Mouse (Mus musculus) cerebellum, postnatal 10 days (tissue): ENCODE measurements around the gene Myl12a.

ENCODE experiments used
- DNase-seq, 2 experiments: peaks; one replicate each; pipeline ENCODE4 v3.0.0; 2021; ENCODE audit warnings: mixed read lengths in 2 of 2

Myl12a gene

DNA sequence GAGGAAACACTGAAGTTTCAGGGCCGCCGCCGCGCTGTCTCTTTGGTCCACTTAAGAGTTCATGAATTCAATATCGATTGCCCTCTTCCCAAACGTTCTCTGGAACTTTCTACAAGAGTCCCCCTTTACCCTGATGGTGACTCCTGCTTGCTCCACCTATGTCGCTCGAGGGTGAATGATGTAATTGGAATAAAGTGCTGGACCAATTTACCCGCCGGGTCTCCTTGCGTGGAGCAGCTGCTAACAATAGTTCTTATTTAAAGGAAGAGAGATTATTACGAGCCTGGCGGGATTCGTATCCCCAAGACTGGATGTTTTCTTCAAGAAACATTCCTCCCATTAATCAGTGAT, at the start of gene Myl12a:
Gene Myl12a (minus strand): TSS at position 135 of the 351 bp plus-strand sequence.
- no peak for DNase-seq

DNA sequence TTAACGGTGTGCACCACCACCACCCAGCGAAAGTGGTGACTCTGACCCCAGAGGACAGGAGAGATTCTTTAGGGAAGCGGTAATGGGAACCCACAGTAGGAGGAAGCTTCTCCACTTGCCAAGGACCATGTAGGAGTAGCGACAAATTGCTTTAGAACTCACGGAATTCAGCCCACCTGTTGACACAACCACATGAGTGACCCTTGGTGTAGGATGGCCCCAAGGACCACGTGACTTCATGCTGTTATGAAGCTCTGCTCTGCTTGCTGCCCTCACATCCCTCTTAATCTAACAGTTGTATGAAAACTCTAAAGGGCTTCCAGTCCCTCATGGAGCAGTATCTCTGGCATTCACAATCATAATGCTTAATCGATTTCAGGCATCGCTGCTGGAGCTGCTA, 46.6 kb upstream of the Myl12a start:
- DNase-seq, result no peak

DNA sequence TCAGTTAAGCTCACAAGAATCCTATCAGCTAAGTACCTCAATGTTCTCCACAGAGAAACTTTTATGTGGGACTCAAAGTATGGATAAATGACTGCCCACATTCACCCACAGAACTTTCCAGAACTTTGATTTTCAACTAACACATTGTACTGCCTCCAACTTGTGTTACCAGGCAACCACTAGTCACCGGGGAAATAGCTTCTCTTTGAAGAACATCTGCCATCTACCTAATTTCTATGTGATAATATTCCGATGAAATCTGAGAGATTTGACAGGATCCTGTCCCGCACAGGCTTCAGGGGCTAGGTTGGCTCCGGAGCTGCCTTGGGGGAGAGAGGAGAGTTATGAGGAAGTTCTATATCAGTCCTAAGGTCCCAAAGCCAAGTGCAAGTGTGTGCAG, 44.2 kb upstream of the Myl12a start:
- DNase-seq, result no peak

DNA sequence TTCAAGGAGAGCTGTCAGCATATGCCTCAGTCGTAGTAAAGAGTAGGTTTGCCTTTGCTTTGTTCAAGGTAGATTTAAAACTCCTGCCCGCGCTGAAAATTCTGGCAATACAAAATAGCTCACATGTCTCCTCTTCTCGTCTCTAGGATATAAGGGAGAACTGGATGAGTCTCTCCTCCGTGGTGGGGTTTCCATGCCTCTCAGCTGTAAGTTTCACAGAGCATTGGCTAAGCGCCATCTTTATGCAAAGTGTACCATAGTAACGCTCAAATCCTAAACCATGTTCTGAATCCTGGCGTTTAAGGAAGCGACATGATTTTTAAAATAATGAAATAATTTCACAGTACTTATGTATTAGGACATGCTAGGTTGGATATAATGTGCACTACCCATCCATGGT, 42.9 kb upstream of the Myl12a start:
- DNase-seq, result no peak

DNA sequence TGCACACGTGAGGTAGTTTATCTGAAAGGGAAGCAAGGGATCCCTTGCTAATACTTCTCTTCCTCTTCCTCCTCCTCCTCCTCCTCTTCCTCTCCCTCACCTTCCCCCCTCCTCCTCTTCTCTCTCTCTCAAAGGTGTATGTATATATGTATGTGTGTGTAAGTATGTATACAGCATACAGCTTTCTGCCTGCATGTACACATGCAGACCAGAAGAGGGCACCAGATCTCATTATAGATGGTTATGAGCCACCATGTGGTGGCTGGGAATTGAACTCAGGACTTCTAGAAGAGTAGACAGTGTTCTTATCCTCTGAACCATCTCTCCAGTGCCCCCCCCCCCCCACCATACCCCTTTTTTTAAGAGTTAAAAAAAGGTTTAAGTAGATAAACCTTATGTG, 40.0 kb upstream of the Myl12a start:
- no peak for DNase-seq

DNA sequence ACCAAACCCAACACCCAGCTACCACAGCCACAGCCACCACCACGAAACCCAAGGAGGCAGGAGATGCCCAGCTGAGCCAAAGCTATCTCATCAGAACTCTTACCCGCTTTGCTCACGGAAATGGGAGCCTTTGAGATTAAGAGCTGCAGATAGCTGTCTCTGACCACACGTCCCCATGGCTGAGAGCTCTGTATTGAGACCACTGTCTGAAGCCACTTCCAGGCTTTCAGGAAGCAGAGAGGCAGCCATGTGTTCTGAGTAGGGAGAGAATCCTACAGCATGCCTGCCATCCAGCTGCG, 37.9 kb upstream of the Myl12a start:
- DNase-seq, result no peak

DNA sequence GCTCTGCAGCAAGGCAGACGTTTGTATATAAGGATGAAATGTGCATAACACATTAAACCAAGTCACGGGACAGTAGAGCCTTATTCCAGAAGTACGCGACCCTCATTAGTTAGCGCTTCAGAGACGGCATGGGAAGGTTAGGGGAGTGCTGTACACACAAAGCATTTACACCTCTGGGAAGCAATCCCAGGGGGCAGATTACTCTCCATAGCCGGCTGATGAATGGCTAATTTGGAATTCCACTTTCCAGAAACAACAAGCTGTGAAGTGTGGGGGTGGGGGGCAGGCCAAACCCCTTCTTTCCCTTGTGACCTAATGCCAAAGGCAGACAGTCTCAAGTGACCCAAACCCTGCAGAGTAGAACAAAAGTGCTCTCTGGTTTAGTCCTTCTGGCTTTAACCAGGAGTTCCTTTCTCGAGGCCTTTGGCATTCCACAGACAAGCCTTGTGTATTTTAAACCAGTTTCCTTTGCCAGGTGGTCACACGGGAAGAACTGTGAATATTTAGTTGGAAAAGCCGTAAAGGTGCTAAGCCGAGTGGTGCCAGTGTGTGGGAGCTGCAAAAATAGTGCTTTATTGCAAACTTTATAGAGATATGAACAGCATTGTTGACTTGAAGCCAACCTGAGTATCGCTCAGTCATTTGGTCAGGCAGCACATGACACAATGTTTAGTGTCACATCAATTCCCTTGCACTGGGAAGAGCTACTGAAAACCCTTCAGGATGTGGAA, 37.3 kb upstream of the Myl12a start:
- DNase-seq, result no peak

DNA sequence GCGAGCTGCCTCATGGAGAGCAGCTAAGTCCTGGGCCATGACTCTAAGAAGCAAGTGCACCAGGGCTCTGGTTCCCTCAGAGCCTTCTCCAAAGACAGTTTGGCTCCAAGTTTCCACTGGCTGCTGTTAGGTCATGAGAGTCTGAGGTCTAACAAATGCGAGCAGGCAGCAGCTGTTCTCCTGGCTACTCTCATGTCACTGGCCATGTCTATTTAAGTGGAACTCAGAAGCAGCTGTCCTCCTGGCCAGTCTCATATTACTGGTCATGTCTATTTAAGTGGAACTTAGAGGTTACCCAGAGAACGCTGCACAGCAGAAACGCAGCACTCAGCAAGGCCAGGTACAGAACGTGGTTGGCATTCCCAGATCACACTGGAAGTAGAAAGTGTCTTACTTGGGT, 36.1 kb upstream of the Myl12a start:
- no peak for DNase-seq

DNA sequence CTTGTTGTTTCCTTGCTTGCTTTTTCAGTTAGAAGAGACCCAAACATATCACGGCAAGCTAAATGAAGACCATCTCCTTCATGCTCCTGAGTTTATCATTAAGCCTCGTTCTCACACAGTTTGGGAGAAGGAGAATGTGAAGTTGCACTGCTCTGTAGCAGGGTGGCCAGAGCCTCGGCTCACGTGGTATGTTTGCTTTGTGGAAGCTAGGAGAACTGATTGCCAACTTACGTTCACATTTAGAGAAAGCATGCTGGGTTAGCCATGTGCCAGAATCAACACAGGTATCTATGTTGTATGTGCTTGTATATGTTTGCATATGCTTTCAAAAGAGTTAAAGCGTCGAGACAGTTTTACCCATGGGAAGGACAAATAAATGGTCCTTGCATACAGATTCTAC, 34.5 kb upstream of the Myl12a start:
- no peak for DNase-seq

DNA sequence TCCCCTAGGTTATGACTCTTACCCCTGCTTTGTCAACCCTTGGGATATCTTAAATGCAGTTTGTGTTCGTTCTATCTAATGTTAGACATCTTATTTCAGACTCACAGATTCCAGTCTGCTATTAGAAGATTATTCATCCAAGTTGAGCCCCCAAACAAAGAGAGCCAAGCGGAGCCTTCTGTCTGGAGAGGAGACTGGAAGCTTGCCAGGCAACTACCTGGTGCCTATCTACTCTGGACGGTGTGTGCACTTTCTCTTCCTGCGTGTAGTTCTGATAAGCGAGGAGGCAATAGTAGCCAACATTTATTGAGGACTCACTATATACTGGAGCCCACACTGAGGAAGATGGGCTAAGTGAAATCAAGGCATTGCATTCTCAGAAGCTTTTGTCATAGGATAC, 31.8 kb upstream of the Myl12a start:
- peak; percentile 14 to 17 for DNase-seq

DNA sequence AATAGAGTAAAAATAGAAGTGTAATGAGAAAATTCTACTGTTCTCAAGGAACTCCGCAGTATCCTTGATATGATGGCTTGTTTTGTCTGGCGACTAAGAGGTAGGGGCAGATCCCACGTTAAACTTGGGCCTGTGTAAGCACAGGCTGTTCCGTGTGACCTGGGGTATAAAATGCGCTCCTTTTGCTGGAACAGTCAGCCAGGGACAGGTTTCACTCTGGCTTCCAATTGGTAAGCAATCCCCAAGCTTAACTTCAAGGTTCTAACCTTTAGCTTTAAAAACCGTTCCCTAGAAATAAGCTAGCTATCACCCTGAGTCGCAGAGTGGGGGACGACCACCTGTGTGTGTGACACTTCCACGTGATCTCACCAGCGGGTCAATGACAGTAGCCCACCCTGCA, 30.0 kb upstream of the Myl12a start:
- no peak for DNase-seq

DNA sequence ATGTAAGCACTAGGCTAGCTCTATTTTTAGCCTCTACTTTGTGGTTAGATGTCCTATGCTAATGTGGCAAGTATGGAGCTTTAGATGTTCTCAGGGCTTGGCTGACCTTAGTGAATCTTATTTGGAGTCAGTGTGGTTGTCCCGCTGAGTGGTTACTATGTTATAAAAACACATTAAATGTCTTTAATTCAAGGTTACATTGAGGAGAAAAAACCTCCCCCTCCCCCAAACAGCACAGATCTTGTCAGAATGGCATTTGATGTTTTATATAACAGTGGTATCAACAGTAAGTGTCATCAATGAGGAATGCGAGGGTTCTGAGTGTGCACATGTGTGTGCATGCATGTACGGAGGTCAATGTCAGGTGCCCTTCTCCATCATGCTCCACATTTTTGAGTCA, 24.5 kb upstream of the Myl12a start:
- no peak for DNase-seq

DNA sequence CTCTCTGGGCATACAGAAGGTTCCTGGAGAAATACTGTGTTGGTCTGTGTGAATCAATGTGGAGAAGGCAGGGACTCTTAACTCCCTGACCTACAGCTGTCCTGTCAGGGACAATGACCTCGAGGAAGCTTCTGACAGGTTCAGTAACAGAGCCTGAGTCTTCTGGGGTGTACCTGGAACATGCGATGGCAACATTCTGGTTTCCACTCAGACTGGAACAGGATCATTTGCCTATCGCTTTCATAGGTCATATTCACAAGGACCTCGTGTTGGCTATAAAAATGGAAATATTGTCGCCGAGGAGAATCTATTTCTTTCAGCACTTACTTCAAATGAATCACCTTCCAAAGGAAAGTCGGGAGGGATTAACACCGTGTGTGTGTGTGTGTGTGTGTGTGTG, 23.2 kb upstream of the Myl12a start:
- DNase-seq, result no peak

DNA sequence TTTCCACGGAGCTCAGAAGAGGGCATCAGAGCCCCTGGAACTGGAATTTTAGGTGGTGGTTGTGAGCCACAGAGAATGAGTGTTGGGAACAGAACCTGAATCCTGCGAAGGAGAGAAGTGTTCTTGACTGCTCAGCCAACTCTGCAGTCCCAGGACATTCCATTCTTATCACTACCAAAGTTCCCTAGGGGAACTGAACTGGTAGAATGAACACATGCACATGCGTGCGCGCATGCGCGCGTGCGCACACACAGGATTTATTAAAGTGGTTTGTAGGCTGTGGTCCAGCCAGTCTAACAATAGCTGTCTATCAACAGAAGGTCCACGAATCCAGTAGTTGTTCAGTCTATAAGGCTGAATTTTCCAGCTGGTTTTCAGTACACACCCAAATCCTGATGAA, 21.4 kb upstream of the Myl12a start:
- no peak for DNase-seq

DNA sequence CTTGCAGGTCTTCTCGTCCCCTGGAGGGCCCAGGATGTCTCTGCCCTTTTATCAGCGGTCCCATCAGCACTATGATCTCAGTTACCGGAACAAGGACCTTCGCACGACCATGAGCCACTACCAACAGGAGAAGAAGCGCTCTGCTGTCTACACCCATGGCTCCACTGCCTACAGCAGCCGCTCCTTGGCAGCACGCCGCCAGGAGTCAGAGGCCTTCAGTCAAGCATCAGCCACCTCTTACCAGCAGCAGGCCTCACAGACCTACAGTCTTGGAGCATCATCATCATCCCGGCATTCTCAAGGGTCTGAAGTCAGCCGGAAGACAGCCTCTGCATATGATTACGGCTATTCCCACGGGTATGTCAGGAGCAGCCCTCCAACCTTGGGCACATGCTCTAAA, 20.2 kb upstream of the Myl12a start:
- DNase-seq, result no peak

DNA sequence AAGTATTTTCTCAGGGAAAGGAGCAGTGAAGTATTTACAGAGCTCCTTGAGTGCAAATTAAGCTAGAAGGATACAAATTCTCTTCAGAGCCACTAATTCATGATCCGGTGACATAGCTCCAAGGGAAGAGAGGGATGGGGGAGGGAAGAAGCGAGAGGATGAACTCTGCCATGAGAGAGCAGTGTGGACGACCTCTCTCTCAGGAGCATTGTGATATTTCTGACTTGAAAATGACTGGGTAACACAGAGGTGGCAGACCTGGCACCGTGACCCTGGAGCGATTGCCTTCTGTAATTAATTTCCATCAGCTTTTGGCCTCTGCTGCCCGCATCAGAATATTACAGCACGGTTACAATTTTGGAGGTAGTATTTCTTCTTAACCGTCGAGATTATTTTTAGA, 17.2 kb upstream of the Myl12a start:
- DNase-seq, result no peak

DNA sequence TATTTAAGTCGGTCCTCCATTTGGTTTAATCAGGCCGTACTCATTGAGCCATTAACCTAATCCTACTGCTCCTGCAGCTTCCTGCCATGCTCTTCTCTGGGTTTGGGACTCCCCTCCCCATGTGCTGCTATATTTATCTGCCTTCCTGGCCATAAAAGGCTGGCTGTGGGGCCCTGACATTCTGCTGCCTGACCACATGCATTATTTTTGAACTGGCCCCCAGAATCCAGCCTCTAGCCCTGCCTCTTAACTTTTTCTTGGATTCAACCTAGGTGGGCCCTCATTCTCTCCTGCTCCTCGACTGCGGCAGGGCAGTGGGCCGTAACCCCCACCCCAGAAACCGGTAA, 16.6 kb upstream of the Myl12a start:
- DNase-seq, result no peak

DNA sequence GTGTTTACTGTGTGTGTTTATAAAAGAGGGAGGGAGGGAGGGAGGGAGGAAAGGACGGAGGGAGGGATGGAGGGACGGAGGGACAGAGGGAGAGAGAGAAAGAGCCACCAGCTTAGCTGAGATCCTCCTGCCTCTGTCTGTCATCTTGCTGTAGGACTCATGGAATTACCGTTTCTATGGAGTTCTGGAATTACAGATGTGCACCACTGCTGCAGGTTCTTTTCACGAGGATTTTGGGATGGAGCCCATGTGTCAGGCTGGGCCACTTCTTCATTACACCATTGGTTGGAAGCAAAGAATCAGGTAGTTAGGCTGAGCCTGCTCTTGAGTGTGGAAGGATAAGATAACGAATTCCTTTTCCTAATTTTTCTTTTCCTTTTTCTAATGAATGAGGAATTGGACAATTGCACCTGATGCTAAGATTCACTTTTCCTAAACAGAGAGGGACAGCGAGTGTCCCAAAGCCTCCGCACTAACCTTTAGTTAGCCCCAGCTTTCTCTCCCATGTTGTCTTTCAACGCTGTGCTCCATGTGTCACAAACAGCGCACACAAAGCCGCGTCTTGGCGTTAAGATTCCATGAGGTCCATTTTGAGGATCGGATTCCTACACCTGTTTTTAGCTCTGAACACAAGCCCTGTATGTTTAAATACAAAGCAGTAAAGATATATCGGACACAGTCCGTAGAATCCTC, 16.1 kb upstream of the Myl12a start:
- no peak for DNase-seq

DNA sequence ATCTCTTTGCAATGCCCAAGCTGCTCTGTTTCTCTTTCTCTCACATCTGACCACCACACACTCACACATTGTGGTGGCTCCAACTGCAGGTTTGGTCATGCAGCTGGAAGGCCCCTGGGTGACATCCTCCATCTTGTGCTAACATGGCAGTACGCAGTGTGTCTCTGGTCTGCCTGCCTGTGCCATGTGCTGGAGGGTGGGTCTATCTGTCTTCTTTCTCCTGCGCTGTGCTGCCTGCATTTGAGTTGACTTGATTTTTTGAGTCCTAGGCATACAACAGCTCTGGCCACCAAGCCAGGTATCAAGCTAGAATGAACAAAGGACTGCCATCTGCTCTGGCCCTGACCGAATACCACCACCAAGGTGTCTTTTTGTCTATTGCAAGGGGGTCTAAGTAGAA, 15.5 kb upstream of the Myl12a start:
- no peak for DNase-seq

DNA sequence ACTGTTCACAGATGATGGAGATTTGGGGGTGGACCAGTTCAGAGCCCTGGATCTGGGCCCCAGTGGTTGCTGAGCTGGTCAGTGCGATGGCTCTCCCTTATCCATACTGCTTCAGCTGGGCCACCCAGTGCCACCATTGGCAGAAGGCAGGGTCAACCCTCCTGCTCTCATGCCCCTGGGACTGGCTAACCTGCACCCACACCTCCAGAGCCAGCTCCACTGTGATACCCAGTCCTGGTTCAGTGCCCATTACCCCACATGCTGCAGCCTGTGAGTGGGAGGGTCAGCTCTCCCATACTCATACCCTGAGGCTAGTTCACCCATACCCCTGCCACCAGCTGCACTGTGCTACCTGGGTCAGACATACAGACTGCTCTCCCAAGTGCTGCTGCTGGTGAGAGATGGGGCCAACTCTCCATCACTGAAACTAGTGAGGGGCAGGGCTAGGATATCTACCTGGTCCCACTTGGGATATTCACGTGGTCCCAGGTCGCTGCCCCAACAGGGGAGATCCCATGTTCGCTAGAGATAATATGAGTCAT, 14.8 kb upstream of the Myl12a start:
- no peak for DNase-seq

DNA sequence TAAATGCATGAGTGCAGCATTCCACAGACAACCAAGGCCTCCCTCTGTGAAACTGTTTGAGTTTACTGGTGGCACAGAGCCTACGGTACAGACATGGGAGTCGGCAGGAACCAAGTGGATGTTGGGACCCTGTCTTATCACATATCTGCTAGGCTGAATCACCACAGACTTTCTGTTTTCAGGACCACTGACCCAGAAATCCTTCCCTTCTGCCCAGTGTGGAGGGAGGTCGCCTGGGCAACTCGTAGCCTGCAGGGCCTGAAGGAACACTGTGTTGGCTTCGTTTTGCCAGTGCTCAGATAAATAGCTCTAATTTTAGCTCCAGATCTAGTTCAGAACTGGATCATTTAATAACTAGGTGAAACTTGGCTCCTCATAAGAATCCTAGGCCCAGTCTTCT, 12.2 kb upstream of the Myl12a start:
- peak; percentile 9 to 12 for DNase-seq

DNA sequence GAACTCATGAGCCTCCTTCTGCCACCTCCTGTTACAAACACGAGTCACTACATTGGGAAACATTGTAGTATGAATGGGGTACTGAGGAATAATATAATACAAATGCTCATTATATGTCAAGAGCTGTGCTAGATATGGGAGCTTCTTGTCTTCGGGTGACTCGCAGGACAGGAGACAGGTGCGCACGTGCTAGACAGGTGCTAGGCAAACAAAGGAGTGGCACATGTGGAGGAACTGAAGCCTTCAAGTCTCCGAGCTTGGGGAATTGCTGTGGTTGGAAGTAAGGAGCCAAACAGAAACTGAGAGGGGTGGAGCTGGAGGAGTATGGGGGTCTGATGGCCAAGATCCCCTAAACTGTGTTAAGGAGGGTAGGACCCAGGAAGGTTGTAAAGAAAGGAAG, 10.4 kb upstream of the Myl12a start:
- DNase-seq, result no peak

DNA sequence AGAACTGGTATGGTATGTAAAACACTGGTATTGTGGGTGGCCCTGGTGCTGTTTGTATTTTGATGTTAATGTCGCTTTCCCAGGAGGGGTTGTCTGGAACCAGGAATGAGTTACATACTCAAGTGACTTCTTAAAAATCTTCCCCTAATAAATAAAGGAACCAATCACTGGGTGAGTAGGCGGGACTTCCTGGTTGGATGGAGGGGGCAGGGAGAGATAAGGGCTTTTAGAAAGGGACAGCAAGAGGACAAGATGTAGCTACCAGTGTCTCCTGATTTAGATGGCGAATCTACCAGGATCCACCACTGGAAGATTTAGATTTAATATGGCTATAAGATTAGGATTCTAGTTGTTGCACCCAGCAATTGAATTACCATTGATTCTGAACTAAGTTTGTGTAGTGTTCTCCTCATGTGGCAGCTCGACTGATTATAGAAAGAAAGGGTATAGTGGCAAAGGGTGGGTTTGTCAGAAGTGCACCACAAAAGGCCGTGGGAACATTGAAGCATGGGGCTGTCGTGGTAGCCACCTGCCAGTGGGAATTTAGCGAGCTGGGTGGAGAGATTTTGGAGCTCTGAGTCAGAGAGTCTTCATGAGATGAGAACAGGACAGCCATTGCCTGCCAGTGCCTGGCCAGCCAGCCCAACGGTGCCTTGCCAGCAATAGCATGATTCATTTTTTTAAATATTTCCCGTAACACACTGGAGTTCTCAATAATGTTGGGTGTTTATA, 9.4 kb upstream of the Myl12a start:
- no peak for DNase-seq

DNA sequence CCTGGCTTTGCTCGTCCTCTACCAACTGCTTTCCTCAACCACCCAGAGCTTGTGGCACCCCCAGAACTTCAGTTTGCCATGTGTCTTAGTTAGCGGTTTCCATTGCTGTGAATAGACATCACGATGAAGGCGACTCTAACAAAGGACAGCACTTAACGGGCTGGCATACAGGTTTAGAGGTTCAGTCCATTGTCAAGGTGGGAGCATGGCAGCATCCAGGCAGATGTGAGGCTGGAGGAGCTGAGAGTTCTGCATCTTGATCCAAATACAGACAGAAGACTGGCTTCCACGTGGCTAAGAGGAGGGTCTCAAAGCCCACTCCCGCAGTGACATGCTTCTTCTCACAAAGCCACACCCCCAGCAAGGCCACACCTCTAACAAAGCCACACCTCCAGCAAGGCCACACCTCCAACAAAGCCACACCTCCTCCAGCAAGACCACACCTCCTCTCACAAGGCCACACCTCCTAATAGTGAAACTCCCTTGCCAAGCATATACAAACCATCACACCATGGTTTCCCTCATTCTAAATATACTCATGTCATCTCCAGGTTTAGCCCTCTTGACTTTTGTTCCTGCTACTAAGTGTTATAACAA, 8.1 kb upstream of the Myl12a start:
- DNase-seq, result no peak
